Mouse (Mus musculus): ENCODE results near the gene S100a5. TPM values are rescaled to one million over a fixed set of nuclear protein-coding genes. Genes with fewer than 3 reads are reported as not detected.

S100a5 gene
- total and polyA plus RNA-seq, 3 experiments, result not detected

GRCm38 (mm10) chr3:90614611-90615251, 6.4 kb downstream of the S100a5 start:
- Histone ChIP-seq H3K4me2 (ENCODE audit: insufficient read depth, low read depth, poor library complexity, severe bottlenecking) (no peak overlapping the region), H3K4me1 (ENCODE audit: control insufficient read depth in 1 of 2, insufficient read depth in 2 of 2) (peaks cover 0 to 26% of the 10 kb centered on the region in 2 experiments; a peak in 2 of 4 replicates), H3K36me3 (replicated peaks in 1 of 2; ENCODE audit: control insufficient read depth in 1 of 2, insufficient read depth in 1 of 2, low read length in 1 of 2) (no peaks in the 10 kb centered on the region), H3K79me2 (replicated peaks; ENCODE audit: control insufficient read depth, extremely low read depth, insufficient read depth, poor library complexity, severe bottlenecking) (no peaks in the 10 kb centered on the region), H3K9me3 (replicated peaks; ENCODE audit: low read length) (no peaks in the 10 kb centered on the region), H3K27ac (ENCODE audit: insufficient read depth, low read depth) (no peak overlapping the region), H3K9ac (ENCODE audit: insufficient read depth, low read depth) (no peak overlapping the region), H3K27me3 (replicated peaks) (peaks cover 3% of the 10 kb centered on the region), H3K4me3 (replicated peaks in 1 of 3; ENCODE audit: low read depth in 2 of 3, low read length in 2 of 3, poor library complexity in 1 of 3) (no peak overlapping the region)
- TF ChIP-seq E2F4 (IDR thresholded peaks at IDR 0.05; ENCODE audit: insufficient replicate concordance, low read depth, low read length) (no peak), BHLHE40 (IDR thresholded peaks at IDR 0.05; ENCODE audit: low read depth, low read length) (no peak), MXI1 (IDR thresholded peaks at IDR 0.05; ENCODE audit: low read depth, low read length) (no peak), KAT2A (IDR thresholded peaks at IDR 0.05; ENCODE audit: insufficient replicate concordance, low read length) (no peak), RAD21 (IDR thresholded peaks at IDR 0.05; ENCODE audit: low read depth, low read length) (no peak), POLR2AphosphoS2 (IDR thresholded peaks at IDR 0.05; ENCODE audit: low read depth, low read length) (no peak), MAX (IDR thresholded peaks at IDR 0.05; ENCODE audit: low read length) (no peak), POLR2A (IDR thresholded peaks at IDR 0.05; ENCODE audit: low read depth, low read length) (no peak), CTCF (conservative IDR thresholded peaks at IDR 0.05 in 1 of 2, IDR thresholded peaks at IDR 0.05 in 1 of 2; ENCODE audit: low read depth in 2 of 2, low read length in 2 of 2) (no peak), SMC3 (IDR thresholded peaks at IDR 0.05; ENCODE audit: low read depth, low read length) (no peak), USF2 (conservative IDR thresholded peaks at IDR 0.05; ENCODE audit: low read depth, low read length) (no peak), NELFE (IDR thresholded peaks at IDR 0.05; ENCODE audit: low read depth, low read length) (no peak), CHD2 (IDR thresholded peaks at IDR 0.05; ENCODE audit: low read length) (no peak), SIN3A (IDR thresholded peaks at IDR 0.05; ENCODE audit: low read length) (no peak), ELF1 (IDR thresholded peaks at IDR 0.05; ENCODE audit: low read depth, low read length) (no peak), JUND (conservative IDR thresholded peaks at IDR 0.05; ENCODE audit: low read depth, low read length) (no peak), TCF12 (IDR thresholded peaks at IDR 0.05; ENCODE audit: low read depth, low read length) (no peak), JUN (IDR thresholded peaks at IDR 0.05; ENCODE audit: insufficient read depth, low read depth, low read length) (no peak), MAZ (IDR thresholded peaks at IDR 0.05; ENCODE audit: low read depth, low read length) (no peak), EP300 (IDR thresholded peaks at IDR 0.05; ENCODE audit: low read length) (no peak)
- in situ Hi-C loops (cut with MboI; ENCODE audit: low pct_ligation_motif_present, low pct_unique_long_range_greater_than_20kb, low sequenced_read_pairs) (loop anchor here (5.0 kb wide), 1 partner anchor 107 kb away; the partner anchor contains the start of gene Chtop), dilution Hi-C loops (cut with MboI; ENCODE audit: extremely low pct_ligation_motif_present, extremely low pct_unique_long_range_greater_than_20kb, low sequenced_read_pairs) (no loop called here)
- DNase-seq (ENCODE audit: extremely low read depth), result no peak

GRCm38 (mm10) chr3:90615415-90615814, 7.1 kb downstream of the S100a5 start:
- peak; percentile 75 for DNase-seq (ENCODE audit: extremely low read depth)
- Histone ChIP-seq H3K9me3 (replicated peaks; ENCODE audit: low read length) (no peaks in the 10 kb centered on the region), H3K9ac (ENCODE audit: insufficient read depth, low read depth) (no peak overlapping the region), H3K27ac (ENCODE audit: insufficient read depth, low read depth) (no peak overlapping the region), H3K4me1 (ENCODE audit: control insufficient read depth in 1 of 2, insufficient read depth in 2 of 2) (peaks cover 0 to 25% of the 10 kb centered on the region in 2 experiments; a peak in 2 of 4 replicates), H3K27me3 (replicated peaks) (peaks cover 3% of the 10 kb centered on the region), H3K4me2 (ENCODE audit: insufficient read depth, low read depth, poor library complexity, severe bottlenecking) (0 out of 2 replicates have a peak overlapping the region, but pooled peaks have one; percentile 16), H3K36me3 (replicated peaks in 1 of 2; ENCODE audit: control insufficient read depth in 1 of 2, insufficient read depth in 1 of 2, low read length in 1 of 2) (no peaks in the 10 kb centered on the region), H3K79me2 (replicated peaks; ENCODE audit: control insufficient read depth, extremely low read depth, insufficient read depth, poor library complexity, severe bottlenecking) (no peaks in the 10 kb centered on the region), H3K4me3 (replicated peaks in 1 of 3; ENCODE audit: low read depth in 2 of 3, low read length in 2 of 3, poor library complexity in 1 of 3) (no peak overlapping the region)
- dilution Hi-C loops (cut with MboI; ENCODE audit: extremely low pct_ligation_motif_present, extremely low pct_unique_long_range_greater_than_20kb, low sequenced_read_pairs) (no loop called here), in situ Hi-C loops (cut with MboI; ENCODE audit: low pct_ligation_motif_present, low pct_unique_long_range_greater_than_20kb, low sequenced_read_pairs) (no loop called here)
- TF ChIP-seq MAX (IDR thresholded peaks at IDR 0.05; ENCODE audit: low read length) (0 out of 2 replicates have a peak, but pooled peaks have one; percentile 22), MAZ (IDR thresholded peaks at IDR 0.05; ENCODE audit: low read depth, low read length) (0 out of 2 replicates have a peak, but pooled peaks have one; percentile 40), CHD2 (IDR thresholded peaks at IDR 0.05; ENCODE audit: low read length) (no peak), MEF2A (IDR thresholded peaks at IDR 0.05; ENCODE audit: borderline replicate concordance, low read depth, low read length) (0 out of 2 replicates have a peak, but pooled peaks have one; percentile 11), RCOR1 (conservative IDR thresholded peaks at IDR 0.05; ENCODE audit: low read depth, low read length) (no peak), CTCF (conservative IDR thresholded peaks at IDR 0.05 in 1 of 2, IDR thresholded peaks at IDR 0.05 in 1 of 2; ENCODE audit: low read depth in 2 of 2, low read length in 2 of 2) (peak; percentile 30 to 85; a peak in 3 of 4 replicates), ZNF384 (IDR thresholded peaks at IDR 0.05; ENCODE audit: low read depth, low read length) (no peak), SMC3 (IDR thresholded peaks at IDR 0.05; ENCODE audit: low read depth, low read length) (peak; percentile 71), ZKSCAN1 (IDR thresholded peaks at IDR 0.05; ENCODE audit: borderline replicate concordance, low read depth, low read length) (no peak), RAD21 (IDR thresholded peaks at IDR 0.05; ENCODE audit: low read depth, low read length) (peak; percentile 77), TBP (conservative IDR thresholded peaks at IDR 0.05; ENCODE audit: low read depth, low read length) (no peak)

All from CH12.LX (cell line).